Mouse (Mus musculus): ENCODE measurements around the gene Ibsp.
A peak's percentile ranks its signal among the peaks of the same experiment; 100 is the strongest.

Ibsp gene

DNA sequence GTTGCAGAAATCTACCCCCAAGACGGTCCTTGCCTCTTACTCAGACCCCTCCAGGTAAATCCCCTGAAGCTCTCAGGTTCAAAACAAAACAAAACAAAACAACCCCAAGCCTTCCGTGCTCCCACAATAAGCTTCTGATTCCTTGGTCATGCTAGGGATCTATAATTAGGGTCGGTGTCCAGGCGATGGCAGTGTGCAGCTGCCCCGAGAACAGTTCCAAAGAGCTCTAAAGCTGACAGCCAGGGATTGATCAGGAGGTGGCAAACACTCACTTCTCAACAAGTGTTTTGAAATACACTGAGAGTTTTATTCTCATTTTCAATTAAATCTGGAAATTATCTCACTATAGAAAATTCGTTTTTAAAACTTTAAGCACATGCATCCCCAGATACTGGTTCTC, 43.9 kb downstream of the Ibsp start:
- DNase-seq (ENCODE audit: low spot score), result no peak

DNA sequence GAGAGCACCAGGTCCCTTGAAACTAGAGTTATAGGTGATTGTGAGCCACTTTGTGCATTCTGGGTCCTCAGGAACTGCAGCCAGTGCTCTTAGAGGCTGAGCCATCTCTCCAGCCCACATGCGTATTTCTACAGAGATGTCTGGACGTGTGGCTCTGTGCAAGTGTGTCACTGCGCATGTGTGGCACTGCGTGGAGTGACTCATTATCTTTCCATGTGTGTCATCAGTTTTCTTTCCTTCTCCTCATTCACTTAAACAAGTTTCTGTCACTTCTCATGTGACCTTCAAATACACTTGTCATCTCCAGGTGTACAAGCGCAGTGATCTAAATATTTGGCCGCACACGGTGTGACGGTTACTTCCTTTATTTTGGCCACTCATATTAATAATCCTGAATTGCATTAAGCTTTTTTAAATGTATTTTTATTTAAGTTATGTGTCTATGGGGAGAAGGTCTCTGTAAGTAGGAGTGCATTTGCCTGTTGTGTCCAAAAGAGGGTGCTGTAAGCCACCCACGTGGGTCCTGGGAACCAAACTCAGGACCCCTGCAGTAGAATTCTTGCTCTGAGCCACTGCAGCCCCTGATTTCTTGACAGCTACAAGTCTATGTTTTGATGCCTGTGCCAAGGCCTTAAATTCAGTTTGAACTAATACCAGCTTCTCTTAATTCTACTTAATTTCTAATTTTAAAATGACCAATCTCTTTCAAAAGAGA, 45.7 kb downstream of the Ibsp start:
- peak; percentile 10 for DNase-seq (ENCODE audit: low spot score)

- DNase-seq (ENCODE audit: low spot score), result peak; percentile 8
Observed at GRCm38 (mm10) chr5:104345241-104345630, 46.3 kb downstream of the Ibsp start.

GRCm38 (mm10) chr5:104351041-104351440, 52.1 kb downstream of the Ibsp start:
- DNase-seq (ENCODE audit: low spot score), result no peak

- DNase-seq (ENCODE audit: low spot score), result no peak
Observed at GRCm38 (mm10) chr5:104351874-104352273, 52.9 kb downstream of the Ibsp start.

DNA sequence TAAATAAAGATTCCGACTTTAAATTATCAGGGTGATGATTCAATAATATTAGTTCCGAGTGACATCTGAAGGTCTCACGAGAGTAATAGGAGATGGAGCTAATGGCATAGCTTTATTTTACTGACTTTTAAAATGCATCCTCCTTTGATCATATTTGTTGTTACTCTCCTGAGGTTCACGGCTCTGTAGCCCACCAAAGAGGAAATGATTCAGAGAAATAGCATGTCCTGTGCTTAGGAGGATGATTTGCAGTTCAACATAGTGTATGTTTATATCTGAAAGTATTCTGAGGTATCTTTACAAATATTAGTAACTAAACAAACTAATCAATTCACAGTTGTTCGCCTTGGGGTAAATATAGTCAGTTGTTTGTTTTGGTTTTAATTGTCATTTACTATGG, 58.6 kb downstream of the Ibsp start:
- no peak for DNase-seq (ENCODE audit: low spot score)

DNA sequence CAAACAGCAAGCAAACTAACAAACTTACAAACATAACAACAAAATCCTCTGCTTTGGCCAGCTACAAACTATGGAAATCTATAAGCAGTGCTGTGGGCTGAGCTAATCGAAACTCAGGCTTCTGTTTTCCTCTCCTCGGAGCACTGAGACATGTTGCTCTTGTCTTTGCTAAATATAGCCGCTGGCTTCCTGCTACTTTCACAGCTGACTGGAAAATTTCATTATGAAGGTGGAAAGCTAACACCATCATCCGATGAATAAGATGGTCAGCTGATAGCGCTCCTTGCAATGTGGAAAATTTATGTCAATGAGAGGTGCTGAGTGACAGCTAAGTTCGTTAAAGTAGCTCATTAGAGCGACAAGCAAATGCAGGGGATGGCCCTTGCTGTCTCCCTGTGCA, 59.6 kb downstream of the Ibsp start:
- no peak for DNase-seq (ENCODE audit: low spot score)

- DNase-seq (ENCODE audit: low spot score), result no peak
Observed at GRCm38 (mm10) chr5:104359257-104359656, 60.3 kb downstream of the Ibsp start.
